Mouse (Mus musculus) lung, adult 2 months (tissue): ENCODE data around the gene Slco2b1.

Experiments used
- CTCF ChIP-seq: fragments of 200-500 bp; IDR thresholded peaks from 2 replicates; pipeline ENCODE4 v1.5.1; 2011; ENCODE audit warnings: mild to moderate bottlenecking, low read length, control low read depth; ENCODE audit not compliant: insufficient read depth
- POLR2A ChIP-seq: fragments of 200-500 bp; IDR thresholded peaks from 2 replicates; pipeline ENCODE4 v1.6.1; 2011; ENCODE audit warnings: low read depth, mild to moderate bottlenecking, control low read depth, low read length, borderline replicate concordance; ENCODE audit errors: extremely low read depth

DNA sequence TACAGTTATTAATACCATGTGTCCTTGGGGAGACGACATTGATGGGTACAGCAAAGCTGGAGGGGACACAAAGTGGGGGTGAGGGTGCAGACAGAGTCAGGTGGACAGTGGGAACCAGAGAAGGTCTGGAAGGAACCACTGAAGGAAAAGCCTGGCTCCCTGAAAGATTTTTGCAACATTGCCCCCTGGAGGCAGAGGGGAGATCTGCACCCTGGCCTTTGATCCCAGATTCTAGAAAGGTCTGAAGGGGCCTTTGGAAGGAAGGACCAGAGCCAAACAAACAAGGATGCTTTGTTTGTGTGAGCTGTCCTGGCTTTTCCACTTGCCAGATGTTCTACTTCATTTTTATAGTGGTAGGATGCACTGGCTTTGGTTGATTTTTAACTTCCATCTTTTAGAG lies 664 bp downstream of the Slco2b1 start:
- peak; percentile 90 for TF ChIP-seq CTCF
- no peak for TF ChIP-seq POLR2A
